Mouse (Mus musculus) midbrain, embryonic 13.5 days (tissue): Measurements from ENCODE around the gene Pcdh15. TPM values are rescaled to one million over a fixed set of nuclear protein-coding genes. Genes with fewer than 3 reads are reported as not detected.

Experiments used
- ATAC-seq: fragments of 200-750 bp; cut with Nextera tagmentation; 2 replicates; pipeline ENCODE4 v1.8.0; 2017; ENCODE audit warnings: mild to moderate bottlenecking, moderate TSS enrichment, moderate library complexity
- H3K27ac ChIP-seq: fragments of 300-500 bp; sonication (generic); 2 replicates; pipeline ENCODE4 v1.5.1; 2015; ENCODE audit warnings: inconsistent platforms, mild to moderate bottlenecking, moderate library complexity
- H3K27me3 ChIP-seq: fragments of 300-500 bp; sonication (generic); 2 replicates; pipeline ENCODE4 v1.6.1; 2015; ENCODE audit warnings: mild to moderate bottlenecking, inconsistent platforms
- H3K36me3 ChIP-seq: fragments of 300-500 bp; sonication (generic); 2 replicates; pipeline ENCODE4 v1.6.1; 2015; ENCODE audit warnings: mild to moderate bottlenecking, inconsistent platforms
- H3K4me1 ChIP-seq: fragments of 300-500 bp; sonication (generic); replicated peaks from 2 replicates; pipeline ENCODE4 v1.6.1; 2015; ENCODE audit warnings: inconsistent platforms
- H3K4me2 ChIP-seq: fragments of 300-500 bp; sonication (generic); replicated peaks from 2 replicates; pipeline ENCODE4 v1.6.1; 2015; ENCODE audit warnings: moderate library complexity, mild to moderate bottlenecking, inconsistent platforms
- H3K4me3 ChIP-seq: fragments of 300-500 bp; sonication (generic); replicated peaks from 2 replicates; pipeline ENCODE4 v1.5.1; 2015; ENCODE audit warnings: mild to moderate bottlenecking, inconsistent platforms
- H3K9ac ChIP-seq: fragments of 300-500 bp; sonication (generic); replicated peaks from 2 replicates; pipeline ENCODE4 v1.6.1; 2015; ENCODE audit warnings: mild to moderate bottlenecking, inconsistent platforms
- H3K9me3 ChIP-seq: fragments of 300-500 bp; sonication (generic); 2 replicates; pipeline ENCODE4 v1.6.1; 2016; ENCODE audit warnings: mild to moderate bottlenecking, inconsistent platforms
- WGBS: fragments of 180-500 bp; shearing (Covaris S2); methylation state at CpG from one replicate; pipeline ENCODE4 v1.1.7; 2015; 5-methylcytosine and 5-hydroxymethylcytosine counted together
- polyA plus RNA-seq: library from polyadenylated mRNA; unstranded; fragments of >200 nt; fragmentation: Nextera tagmentation; extraction: Ambion mirVana; gene quantifications from 2 replicates; pipeline ENCODE4 v1.2.1, GENCODE M21; 2015

The Pcdh15 gene
- polyA plus RNA-seq, 1 experiment from 2014 or later = 5.9 TPM

GRCm38 (mm10) chr10:73826354-73826753, 727.2 kb downstream of the Pcdh15 start:
- no peaks in the 10 kb centered on the region for H3K9me3 ChIP-seq
- no peaks in the 10 kb centered on the region for H3K36me3 ChIP-seq
- peaks cover 10% of the 10 kb centered on the region for H3K4me1 ChIP-seq
- H3K27ac ChIP-seq = no peak overlapping the region
- H3K4me2 ChIP-seq = peak overlapping the region; percentile 26
- no peak overlapping the region for H3K9ac ChIP-seq
- no peak overlapping the region for H3K4me3 ChIP-seq
- WGBS = 58% methylated on average over 8 of the region's 8 CpGs
- H3K27me3 ChIP-seq = no peaks in the 10 kb centered on the region
- no peak for ATAC-seq

GRCm38 (mm10) chr10:73828781-73829180, 729.6 kb downstream of the Pcdh15 start:
- no peak for ATAC-seq
- no peaks in the 10 kb centered on the region for H3K27me3 ChIP-seq
- H3K4me1 ChIP-seq = no peaks in the 10 kb centered on the region
- no peak overlapping the region for H3K4me3 ChIP-seq
- H3K9ac ChIP-seq = no peak overlapping the region
- no peaks in the 10 kb centered on the region for H3K9me3 ChIP-seq
- H3K36me3 ChIP-seq = no peaks in the 10 kb centered on the region
- H3K27ac ChIP-seq = no peak overlapping the region
- no peak overlapping the region for H3K4me2 ChIP-seq
- 85% methylated on average over 2 of the region's 2 CpGs for WGBS

GRCm38 (mm10) chr10:73844998-73845397, 745.9 kb downstream of the Pcdh15 start:
- H3K27me3 ChIP-seq = no peaks in the 10 kb centered on the region
- WGBS = 84% methylated on average over 3 of the region's 3 CpGs

GRCm38 (mm10) chr10:73862181-73862580, 763.0 kb downstream of the Pcdh15 start:
- no peak for ATAC-seq

More at GRCm38 (mm10) chr10:73844998-73845397, 745.9 kb downstream of the Pcdh15 start:
- Histone ChIP-seq H3K4me2 (no peak overlapping the region), H3K27ac (no peak overlapping the region), H3K36me3 (no peaks in the 10 kb centered on the region), H3K9me3 (no peaks in the 10 kb centered on the region), H3K9ac (no peak overlapping the region), H3K4me3 (no peak overlapping the region), H3K4me1 (no peaks in the 10 kb centered on the region)
- no peak for ATAC-seq

GRCm38 (mm10) chr10:73878055-73878728, 779.0 kb downstream of the Pcdh15 start:
- WGBS = 74% methylated on average over 5 of the region's 5 CpGs

More at GRCm38 (mm10) chr10:73862181-73862580, 763.0 kb downstream of the Pcdh15 start:
- WGBS = 47% methylated on average over 4 of the region's 4 CpGs
- Histone ChIP-seq H3K4me2 (no peak overlapping the region), H3K36me3 (no peaks in the 10 kb centered on the region), H3K9ac (no peak overlapping the region), H3K9me3 (no peaks in the 10 kb centered on the region), H3K4me1 (no peaks in the 10 kb centered on the region), H3K4me3 (no peak overlapping the region), H3K27me3 (no peaks in the 10 kb centered on the region), H3K27ac (no peak overlapping the region)

GRCm38 (mm10) chr10:73878729-73879067, 779.6 kb downstream of the Pcdh15 start:
- H3K27ac ChIP-seq = no peak overlapping the region
- 67% methylated on average over 4 of the region's 4 CpGs for whole genome bisulfite sequencing
- no peaks in the 10 kb centered on the region for H3K4me1 ChIP-seq
- H3K9ac ChIP-seq = no peak overlapping the region
- no peaks in the 10 kb centered on the region for H3K27me3 ChIP-seq
- no peak for ATAC-seq
- no peaks in the 10 kb centered on the region for H3K9me3 ChIP-seq
- H3K4me3 ChIP-seq = no peak overlapping the region
- no peaks in the 10 kb centered on the region for H3K36me3 ChIP-seq
- no peak overlapping the region for H3K4me2 ChIP-seq

More at GRCm38 (mm10) chr10:73878055-73878728, 779.0 kb downstream of the Pcdh15 start:
- Histone ChIP-seq H3K27me3 (no peaks in the 10 kb centered on the region), H3K4me2 (no peak overlapping the region), H3K9me3 (no peaks in the 10 kb centered on the region), H3K9ac (no peak overlapping the region), H3K27ac (no peak overlapping the region), H3K4me1 (no peaks in the 10 kb centered on the region), H3K4me3 (no peak overlapping the region), H3K36me3 (no peaks in the 10 kb centered on the region)
- ATAC-seq = no peak

- no peak for ATAC-seq
- Histone ChIP-seq H3K4me3 (no peak overlapping the region), H3K27ac (no peak overlapping the region), H3K36me3 (no peaks in the 10 kb centered on the region), H3K9ac (no peak overlapping the region), H3K9me3 (no peaks in the 10 kb centered on the region), H3K27me3 (no peaks in the 10 kb centered on the region), H3K4me2 (no peak overlapping the region), H3K4me1 (no peaks in the 10 kb centered on the region)
- 79% methylated on average over 4 of the region's 4 CpGs for WGBS
Observed at GRCm38 (mm10) chr10:73887771-73888170, 788.6 kb downstream of the Pcdh15 start.

- Histone ChIP-seq H3K9me3 (no peaks in the 10 kb centered on the region), H3K36me3 (no peaks in the 10 kb centered on the region), H3K4me3 (no peak overlapping the region), H3K27me3 (no peaks in the 10 kb centered on the region), H3K4me1 (no peaks in the 10 kb centered on the region), H3K9ac (no peak overlapping the region), H3K27ac (no peak overlapping the region), H3K4me2 (no peak overlapping the region)
- WGBS = 82% methylated on average over 4 of the region's 4 CpGs
- no peak for ATAC-seq
Observed at GRCm38 (mm10) chr10:73892251-73892650, 793.1 kb downstream of the Pcdh15 start.

- Histone ChIP-seq H3K9me3 (no peaks in the 10 kb centered on the region), H3K9ac (no peak overlapping the region), H3K36me3 (no peaks in the 10 kb centered on the region), H3K4me2 (no peak overlapping the region), H3K27ac (no peak overlapping the region), H3K4me1 (no peaks in the 10 kb centered on the region), H3K4me3 (no peak overlapping the region), H3K27me3 (no peaks in the 10 kb centered on the region)
- no peak for ATAC-seq
Observed at GRCm38 (mm10) chr10:73896086-73896607, 797.0 kb downstream of the Pcdh15 start.

- no peak overlapping the region for H3K9ac ChIP-seq
- no peak overlapping the region for H3K4me2 ChIP-seq
- H3K36me3 ChIP-seq = no peaks in the 10 kb centered on the region
- no peaks in the 10 kb centered on the region for H3K9me3 ChIP-seq
- WGBS = 34% methylated on average over 3 of the region's 3 CpGs
- ATAC-seq = no peak
- H3K27ac ChIP-seq = no peak overlapping the region
- no peaks in the 10 kb centered on the region for H3K4me1 ChIP-seq
- H3K4me3 ChIP-seq = no peak overlapping the region
- no peaks in the 10 kb centered on the region for H3K27me3 ChIP-seq
Observed at GRCm38 (mm10) chr10:73899165-73899564, 800.0 kb downstream of the Pcdh15 start.

- H3K36me3 ChIP-seq = no peaks in the 10 kb centered on the region
- WGBS = 86% methylated on average over 1 of the region's 1 CpGs
- no peak for ATAC-seq
- H3K9ac ChIP-seq = no peak overlapping the region
- H3K4me2 ChIP-seq = no peak overlapping the region
- no peaks in the 10 kb centered on the region for H3K9me3 ChIP-seq
- no peaks in the 10 kb centered on the region for H3K27me3 ChIP-seq
- no peak overlapping the region for H3K27ac ChIP-seq
- H3K4me1 ChIP-seq = no peaks in the 10 kb centered on the region
- no peak overlapping the region for H3K4me3 ChIP-seq
Observed at GRCm38 (mm10) chr10:73907626-73908025, 808.5 kb downstream of the Pcdh15 start.

GRCm38 (mm10) chr10:73908568-73908967, 809.4 kb downstream of the Pcdh15 start:
- 69% methylated on average over 1 of the region's 1 CpGs for WGBS
- Histone ChIP-seq H3K27ac (no peak overlapping the region), H3K4me1 (no peaks in the 10 kb centered on the region), H3K4me3 (no peak overlapping the region), H3K4me2 (no peak overlapping the region), H3K27me3 (no peaks in the 10 kb centered on the region), H3K9ac (no peak overlapping the region), H3K36me3 (no peaks in the 10 kb centered on the region), H3K9me3 (no peaks in the 10 kb centered on the region)
- no peak for ATAC-seq

GRCm38 (mm10) chr10:73915170-73915569, 816.0 kb downstream of the Pcdh15 start:
- Histone ChIP-seq H3K27ac (no peak overlapping the region), H3K36me3 (no peaks in the 10 kb centered on the region), H3K4me2 (no peak overlapping the region), H3K4me1 (no peaks in the 10 kb centered on the region), H3K9me3 (no peaks in the 10 kb centered on the region), H3K27me3 (no peaks in the 10 kb centered on the region), H3K4me3 (no peak overlapping the region), H3K9ac (no peak overlapping the region)
- no peak for ATAC-seq
- 86% methylated on average over 4 of the region's 4 CpGs for WGBS
